ENCODE assay signal across 8 mouse cellular contexts in the genomic region with DNA sequence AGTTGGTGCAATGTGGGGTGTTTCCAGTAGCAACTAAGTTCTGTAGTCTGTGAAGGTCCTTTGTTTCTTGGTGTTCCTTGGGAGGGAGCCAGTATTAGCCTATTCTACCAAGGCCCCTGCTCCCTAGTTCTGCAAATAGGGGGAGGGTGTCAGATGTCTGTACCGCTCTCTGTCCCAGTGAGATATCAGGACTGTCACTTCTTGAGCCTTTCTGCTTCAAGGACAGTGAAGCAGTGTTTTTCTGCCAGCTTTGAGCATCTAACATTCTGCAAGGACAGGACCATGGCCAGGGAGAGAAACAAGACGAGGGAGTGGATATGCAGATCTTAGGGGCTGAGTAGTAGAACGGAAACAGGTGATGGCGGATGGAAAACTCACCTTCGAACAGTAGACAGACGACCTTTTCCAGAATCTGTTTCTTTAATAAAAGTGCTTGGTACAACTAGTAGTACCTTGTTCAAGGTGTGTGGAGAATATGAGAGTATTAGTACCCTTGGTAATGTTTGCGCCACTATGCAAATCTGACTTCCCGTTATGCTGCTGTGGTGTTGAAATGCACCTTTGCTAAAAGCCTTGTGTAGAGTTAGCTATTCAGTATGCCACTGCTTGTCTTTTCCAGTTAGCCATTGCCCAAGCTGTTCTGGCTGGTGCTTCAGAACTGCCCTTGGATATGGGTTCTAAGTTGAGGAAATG. TPM values are rescaled to one million over a fixed set of nuclear protein-coding genes. Genes with fewer than 3 reads are reported as not detected.
DNase-seq lines count a peak whose midpoint lies in the region; ATAC-seq and TF ChIP-seq lines count a peak whose summit lies in the region.

No protein-coding gene starts in this region.

- ATAC-seq in forebrain, embryonic 14.5 days = no peak

- TF ChIP-seq CTCF in C2C12 (IDR thresholded peaks at IDR 0.05; ENCODE audit: control insufficient read depth, insufficient read depth, insufficient read length) = no peak

- peaks cover 73% of the 10 kb centered on the region for H3K4me1 ChIP-seq in heart, embryonic 10.5 days
- H3K4me1 ChIP-seq in forebrain, embryonic 14.5 days (ENCODE audit: control insufficient read depth, insufficient read depth, low read length) = peaks cover 37% of the 10 kb centered on the region

- 0 out of 2 replicates have a peak, but pooled peaks cover 4% of the 10 kb centered on the region for H3K27me3 ChIP-seq in heart, embryonic 10.5 days (ENCODE audit: insufficient read depth, poor library complexity, severe bottlenecking)
- H3K27me3 ChIP-seq in C2C12 (ENCODE audit: control insufficient read depth, insufficient read depth, insufficient read length) = no peaks in the 10 kb centered on the region
- H3K27me3 ChIP-seq in forebrain, embryonic 14.5 days (replicated peaks; ENCODE audit: control insufficient read depth, insufficient read depth, low read length) = no peaks in the 10 kb centered on the region

- H3K79me3 ChIP-seq in C2C12 (ENCODE audit: low read depth) = peaks cover 73% of the 10 kb centered on the region

- no peak overlapping the region for H3ac ChIP-seq in C2C12 (ENCODE audit: control insufficient read depth, insufficient read length, low read depth)

- H3K9me3 ChIP-seq in heart, embryonic 10.5 days = no peaks in the 10 kb centered on the region
- H3K9me3 ChIP-seq in forebrain, embryonic 14.5 days (replicated peaks; ENCODE audit: control insufficient read depth, low read length) = no peaks in the 10 kb centered on the region

- no peak overlapping the region for H3K27ac ChIP-seq in heart, embryonic 10.5 days
- no peak overlapping the region for H3K27ac ChIP-seq in forebrain, embryonic 14.5 days (ENCODE audit: low read depth, low read length)
- H3K27ac ChIP-seq in macrophage = peak overlapping the region; percentile 21; the same call in 1 of the 2 replicates

- H3K79me2 ChIP-seq in C2C12 (ENCODE audit: control insufficient read depth, insufficient read depth) (peaks cover 82% of the 10 kb centered on the region), macrophage (ENCODE audit: inconsistent target) (peaks cover 81% of the 10 kb centered on the region)

- peak overlapping the region; percentile 99 for H3K9ac ChIP-seq in forebrain, embryonic 14.5 days (ENCODE audit: low read length)

- no peak for DNase-seq in heart, embryonic 10.5 days (ENCODE audit: low spot score)
- no peak for DNase-seq in heart, postnatal 25 days (ENCODE audit: low spot score)
- peak; percentile 52 for DNase-seq in forebrain, embryonic 14.5 days (ENCODE audit: low spot score)
- no peak for DNase-seq in adrenal gland, postnatal 25 days
- DNase-seq in embryo, embryonic 11 days = no peak
- no peak for DNase-seq in ovary, postnatal 36 days (ENCODE audit: low spot score)

- intact Hi-C loops in heart, postnatal 25 days (cut with DNase I) = loop anchor here (10.0 kb wide), 1 partner anchor 132 kb away; no protein-coding TSS in a partner anchor

- H3K4me2 ChIP-seq in forebrain, embryonic 14.5 days (ENCODE audit: low read length) = peak overlapping the region; percentile 99

- 74% methylated on average over 8 of the region's 8 CpGs for WGBS in heart, embryonic 10.5 days
- 46% methylated on average over 8 of the region's 8 CpGs for WGBS in forebrain, embryonic 14.5 days
- 54% methylated on average over 8 of the region's 8 CpGs for WGBS in macrophage (ENCODE audit: missing documents)

- peaks cover 72% of the 10 kb centered on the region for H3K36me3 ChIP-seq in heart, embryonic 10.5 days
- peaks cover 72% of the 10 kb centered on the region for H3K36me3 ChIP-seq in C2C12 (ENCODE audit: control insufficient read depth, insufficient read depth)
- H3K36me3 ChIP-seq in forebrain, embryonic 14.5 days (ENCODE audit: control insufficient read depth, insufficient read depth, low read length) = peaks cover 74% of the 10 kb centered on the region
- peaks cover 10% of the 10 kb centered on the region; the same call in 1 of the 2 replicates for H3K36me3 ChIP-seq in macrophage (ENCODE audit: inconsistent target)

- peak overlapping the region; percentile 91 for H3K4me3 ChIP-seq in heart, embryonic 10.5 days
- H3K4me3 ChIP-seq in C2C12 (ENCODE audit: insufficient read depth, poor library complexity, severe bottlenecking) (peak overlapping the region; percentile 85), macrophage (ENCODE audit: inconsistent target) (peak overlapping the region; percentile 99)
- H3K4me3 ChIP-seq in forebrain, embryonic 14.5 days (ENCODE audit: low read depth, low read length) = peak overlapping the region; percentile 99

TF ChIP-seq in C2C12, 6 proteins besides CTCF, POLR2A, EP300 and RAD21:
- TF ChIP-seq USF1 (IDR thresholded peaks at IDR 0.05; ENCODE audit: low read depth) = no peak
- no peak for TF ChIP-seq FOSL1 (IDR thresholded peaks at IDR 0.05; ENCODE audit: insufficient read depth, low read length, poor library complexity, severe bottlenecking)
- no peak for TF ChIP-seq MAX (IDR thresholded peaks at IDR 0.05)
- no peak for TF ChIP-seq CEBPB (IDR thresholded peaks at IDR 0.05; ENCODE audit: low read depth)
- no peak for TF ChIP-seq MYOD1 (IDR thresholded peaks at IDR 0.05; ENCODE audit: control insufficient read depth, insufficient read length, low read depth)
- no peak for TF ChIP-seq MYOG (IDR thresholded peaks at IDR 0.05; ENCODE audit: control insufficient read depth, extremely low read depth, insufficient read length)

RNA-seq across cellular contexts. Expression of a gene that starts 3.7 kb away (rescaled TPM):
- 195 and 207 TPM in 2 replicates for polyA plus RNA-seq in heart, embryonic 10.5 days (2016; fragmentation: Nextera tagmentation; extraction: Ambion mirVana)
- 10 to 100 TPM; 12.5 to 13.1 TPM for total RNA-seq in heart, postnatal 25 days (2021)
- 144 TPM for polyA plus RNA-seq in C2C12 (2012; fragmentation: generic; extraction: Trizol)
- 220 and 266 TPM in 2 replicates for polyA plus RNA-seq in forebrain, embryonic 14.5 days (2014; fragmentation: Nextera tagmentation; extraction: Ambion mirVana)
- total RNA-seq in macrophage (2018; cell fraction: chromatin; rRNA removed) = 100 to 1,000 TPM in 2 of 26 experiments, 10 to 100 TPM in 14, 1 to 10 TPM in 10; 2.2 to 156 (median 19.0) TPM
- total RNA-seq in macrophage (2018; cell fraction: cytosol; rRNA removed) = 100 to 1,000 TPM; 105 to 368 (median 202) TPM
- total RNA-seq in macrophage (2018; cell fraction: nucleus; rRNA removed) = 100 to 1,000 TPM in 21 of 26 experiments, 10 to 100 TPM in 5; 21.2 to 569 (median 200) TPM
- polyA plus RNA-seq in macrophage (2018) = 51.1 to 117 TPM (median 106 TPM) in 3 replicates
- total RNA-seq in adrenal gland, postnatal 25 days (2021) = 749 and 764 TPM in 2 replicates

RNA-seq across cellular contexts. Expression of a gene that starts 35.7 kb away (rescaled TPM):
- polyA plus RNA-seq in heart, embryonic 10.5 days (2016; fragmentation: Nextera tagmentation; extraction: Ambion mirVana) = 0.06 and 0.16 TPM in 2 replicates
- 1 to 10 TPM; 6.5 to 9.2 TPM for total RNA-seq in heart, postnatal 25 days (2021)
- polyA plus RNA-seq in C2C12 (2012; fragmentation: generic; extraction: Trizol) = 0.05 TPM
- 0.10 and 0.42 TPM in 2 replicates for polyA plus RNA-seq in forebrain, embryonic 14.5 days (2014; fragmentation: Nextera tagmentation; extraction: Ambion mirVana)
- 10 to 100 TPM in 6 of 26 experiments, 1 to 10 TPM in 14, under 1 TPM in 3, not detected in 3; 0.40 to 17.8 (median 3.0) TPM for total RNA-seq in macrophage (2018; cell fraction: chromatin; rRNA removed)
- total RNA-seq in macrophage (2018; cell fraction: cytosol; rRNA removed) = 1 to 10 TPM in 3 of 26 experiments, under 1 TPM in 23; 0.06 to 1.3 (median 0.31) TPM
- 10 to 100 TPM in 1 of 26 experiments, 1 to 10 TPM in 17, under 1 TPM in 6, not detected in 2; 0.23 to 10.8 (median 1.9) TPM for total RNA-seq in macrophage (2018; cell fraction: nucleus; rRNA removed)
- polyA plus RNA-seq in macrophage (2018) = 0.15 to 0.19 TPM (median 0.16 TPM) in 3 replicates
- 5.5 and 6.4 TPM in 2 replicates for total RNA-seq in adrenal gland, postnatal 25 days (2021)
